Mouse (Mus musculus) cerebellum, adult 2 months (tissue): Measurements from ENCODE around the gene Repin1.

Source experiments
- CTCF ChIP-seq: fragments of 200-500 bp; IDR thresholded peaks from 2 replicates; pipeline ENCODE4 v1.5.1; 2011; ENCODE audit warnings: low read depth, mild to moderate bottlenecking, control low read depth, low read length, moderate library complexity, borderline replicate concordance; ENCODE audit not compliant: insufficient read depth
- POLR2A ChIP-seq: fragments of 200-500 bp; IDR thresholded peaks from 2 replicates; pipeline ENCODE4 v1.6.1; 2011; ENCODE audit warnings: low read length, control low read depth, borderline replicate concordance; ENCODE audit not compliant: insufficient read depth

GRCm38 (mm10) chr6:48626464-48626863 lies 32.8 kb downstream of the Repin1 start, which contains the start of gene AI854703:
- TF ChIP-seq CTCF = no peak
- TF ChIP-seq POLR2A = no peak
